Mouse (Mus musculus) CH12.LX (cell line): ENCODE data around the gene Vcpkmt.

Experiments used
- CTCF ChIP-seq, 2 experiments: IDR thresholded peaks in 1 of 2; conservative IDR thresholded peaks in 1 of 2; 2 replicates each; pipeline ENCODE4 v1.5.1; 2011 to 2012; ENCODE audit warnings: low read depth in 2 of 2, low read length in 2 of 2, improper control_type of control experiment in 1 of 2, inconsistent platforms in 1 of 2, mild to moderate bottlenecking in 1 of 2, moderate library complexity in 1 of 2
- GABPA ChIP-seq: IDR thresholded peaks from 2 replicates; pipeline ENCODE4 v1.6.1; 2012; ENCODE audit warnings: low read depth, low read length, improper control_type of control experiment, inconsistent platforms; ENCODE audit not compliant: insufficient replicate concordance
- JUND ChIP-seq: conservative IDR thresholded peaks from 2 replicates; pipeline ENCODE4 v1.6.1; 2011; ENCODE audit warnings: low read depth, low read length, improper control_type of control experiment

- no peak for TF ChIP-seq CTCF (conservative IDR thresholded peaks at IDR 0.05 in 1 of 2, IDR thresholded peaks at IDR 0.05 in 1 of 2; ENCODE audit: low read depth in 2 of 2, low read length in 2 of 2)
- TF ChIP-seq GABPA: no peak
- no peak for TF ChIP-seq JUND
Measured at GRCm38 (mm10) chr12:69541663-69542062, 41.2 kb downstream of the Vcpkmt start.
